Mouse (Mus musculus) kidney, postnatal 14 days (tissue): Measurements from ENCODE around the gene Gfod2.
A peak's percentile ranks its signal among the peaks of the same experiment; 100 is the strongest.

Source experiments
- DNase-seq: peaks from one replicate; pipeline ENCODE4 v3.0.0; 2022; ENCODE audit warnings: mixed read lengths

Gfod2 gene

GRCm38 (mm10) chr8:105754688-105755087 is 3.8 kb downstream of the Gfod2 start:
- no peak for DNase-seq

DNA sequence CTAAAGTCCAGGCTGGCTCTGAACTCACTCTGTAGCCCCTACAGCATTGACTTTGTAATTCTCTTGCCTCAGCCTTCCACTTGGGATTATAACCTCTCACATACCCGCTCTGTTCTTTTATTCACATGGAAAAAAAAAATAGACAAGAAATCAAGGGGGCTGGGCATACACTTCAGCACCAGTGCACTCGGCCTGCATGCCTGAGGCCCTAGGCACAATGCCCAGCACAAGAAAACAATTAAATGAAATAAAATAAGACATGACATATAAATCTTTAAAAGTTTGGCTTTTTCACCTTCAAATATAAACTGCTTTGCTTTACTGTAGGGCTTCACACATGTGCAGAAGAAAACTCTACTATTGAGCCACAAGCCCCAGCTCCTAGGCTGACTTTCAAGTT is 4.5 kb downstream of the Gfod2 start:
- DNase-seq, result no peak

DNA sequence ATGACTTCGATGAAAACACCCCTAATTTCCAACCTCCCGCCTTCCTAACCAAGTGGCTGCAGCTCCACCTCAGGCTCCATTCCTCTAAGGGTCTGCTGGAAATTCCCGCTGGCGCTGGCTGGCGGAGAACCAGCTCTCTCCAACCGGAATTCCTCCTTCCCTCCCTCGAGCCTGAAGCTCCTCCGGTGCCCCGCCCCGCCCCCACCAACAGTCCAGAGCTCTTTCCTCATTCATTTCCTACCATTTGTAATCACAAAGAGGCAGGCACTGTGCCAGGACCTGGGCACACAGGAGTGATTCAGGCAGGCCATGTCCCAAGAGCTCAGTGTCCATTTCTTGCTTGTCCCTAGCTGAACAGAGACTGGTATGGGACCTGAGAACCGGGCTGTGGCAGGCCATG is 7.9 kb downstream of the Gfod2 start:
- DNase-seq, result peak; percentile 90

DNA sequence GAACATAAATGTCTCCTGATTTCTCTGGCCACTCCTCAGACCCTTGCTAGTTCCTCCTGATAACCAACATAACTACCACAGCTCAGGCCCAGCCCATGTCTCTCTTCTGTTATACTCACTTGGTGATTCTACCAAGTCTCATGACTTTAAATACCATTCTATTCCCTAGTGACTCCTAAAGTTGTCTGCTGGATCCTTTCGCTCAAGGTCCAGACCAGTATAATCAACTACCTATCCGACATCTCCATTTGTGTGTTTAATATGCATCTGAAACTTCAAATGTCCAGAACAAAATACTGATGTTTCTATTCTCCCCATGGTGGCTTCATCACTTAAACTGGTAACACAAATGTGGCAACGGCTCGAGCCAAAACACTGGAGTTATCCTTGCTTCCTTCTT is 15.2 kb downstream of the Gfod2 start:
- no peak for DNase-seq

DNA sequence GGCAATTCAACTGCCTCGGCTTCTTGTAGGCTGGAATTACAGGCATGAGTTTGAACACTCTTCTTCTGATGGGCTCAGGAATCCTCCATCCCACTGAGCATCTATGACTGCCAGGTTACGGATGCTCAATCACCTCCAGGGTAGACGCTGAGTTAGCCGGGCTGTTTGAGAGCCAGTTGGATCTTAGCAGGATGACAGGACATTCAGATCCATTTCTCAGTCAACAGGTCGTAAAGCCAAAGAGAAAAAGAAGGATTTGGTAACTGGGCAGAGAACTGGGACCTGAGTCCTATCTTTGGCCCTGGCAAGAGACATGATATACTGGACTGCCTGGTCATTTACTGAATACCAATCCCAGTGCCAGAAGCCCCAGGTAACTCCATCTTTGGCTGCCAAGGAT is 19.2 kb downstream of the Gfod2 start:
- DNase-seq, result no peak

DNA sequence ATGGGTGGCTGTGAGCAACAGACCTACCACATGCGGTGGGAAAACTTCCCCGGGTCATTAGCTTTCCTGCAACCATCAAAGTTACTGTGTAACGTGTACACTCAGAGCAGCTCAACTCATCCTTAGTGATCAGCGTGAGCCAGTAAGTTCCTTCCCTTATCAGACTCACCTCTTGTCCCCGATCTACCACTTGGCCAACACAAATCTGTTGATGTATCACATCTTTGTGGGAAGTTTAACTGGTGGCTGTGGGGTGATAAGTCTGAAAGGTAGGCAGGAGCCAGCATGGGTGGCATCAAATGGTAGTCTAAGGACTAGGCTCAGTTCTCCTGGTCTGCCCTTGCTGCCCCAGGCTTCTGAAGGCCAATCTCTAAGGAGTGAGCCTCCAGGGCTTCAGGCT is 26.3 kb downstream of the Gfod2 start:
- no peak for DNase-seq

DNA sequence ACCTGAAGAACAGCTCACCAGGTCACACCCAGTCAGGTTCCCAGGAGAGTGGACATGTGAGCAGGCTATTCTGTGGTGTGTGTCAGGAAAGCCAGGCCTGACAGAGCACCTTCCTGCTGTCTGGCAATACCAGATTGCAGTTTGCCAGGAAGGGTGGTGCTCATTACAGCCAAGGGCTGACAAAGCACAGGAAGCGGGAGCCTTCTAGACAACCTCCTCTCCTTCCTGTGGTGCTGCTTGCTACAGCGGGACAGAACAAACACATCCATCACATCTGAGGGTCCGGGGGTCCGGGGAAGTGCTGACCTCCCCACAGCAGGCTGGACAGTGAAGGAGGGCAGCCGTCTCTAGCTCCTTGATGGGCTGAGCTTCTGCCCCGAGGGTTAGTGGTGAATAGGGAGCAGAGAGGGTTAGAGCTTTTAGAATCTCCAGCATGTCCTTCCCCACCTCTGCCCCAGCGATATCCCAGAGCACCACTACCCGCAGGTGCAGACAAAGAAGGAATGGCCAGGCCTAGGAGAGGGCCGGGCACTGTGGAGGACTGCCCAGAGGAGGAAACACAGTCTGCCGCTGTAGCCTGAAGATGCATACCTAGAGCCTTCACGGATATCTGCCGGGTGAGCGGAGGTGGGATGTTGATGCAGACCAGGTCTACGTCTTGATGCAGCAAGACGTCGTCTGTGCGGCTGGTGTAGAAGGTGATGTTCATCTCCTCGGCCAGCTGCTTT is 30.9 kb downstream of the Gfod2 start:
- DNase-seq, result peak; percentile 77

GRCm38 (mm10) chr8:105725726-105726125 is 32.7 kb downstream of the Gfod2 start:
- no peak for DNase-seq

GRCm38 (mm10) chr8:105722861-105723260 is 35.6 kb downstream of the Gfod2 start:
- DNase-seq, result no peak

- DNase-seq, result no peak
Observed at GRCm38 (mm10) chr8:105719637-105720036, 38.8 kb downstream of the Gfod2 start.

- no peak for DNase-seq
Observed at GRCm38 (mm10) chr8:105716302-105716945, 42.0 kb downstream of the Gfod2 start.

DNA sequence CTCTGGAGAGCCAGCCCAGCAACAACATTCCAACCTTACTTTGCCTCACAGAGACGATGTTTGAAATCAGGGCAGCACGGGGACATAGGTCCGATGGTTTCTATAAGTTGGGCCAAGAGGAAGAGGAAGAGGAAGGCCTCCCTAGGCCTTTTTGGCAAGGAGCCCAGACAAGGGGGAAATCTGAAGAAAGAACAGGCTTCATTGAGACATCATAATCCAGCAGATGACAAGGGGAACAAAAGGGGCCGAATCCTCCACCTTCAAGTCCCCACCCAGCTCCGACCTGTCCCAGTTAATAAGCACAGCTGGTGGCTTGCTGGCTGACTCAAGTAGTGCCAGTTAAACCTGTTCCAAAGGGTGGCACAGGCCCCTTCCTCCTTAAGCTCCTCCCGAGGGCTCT is 43.4 kb downstream of the Gfod2 start:
- peak; percentile 43 for DNase-seq

DNA sequence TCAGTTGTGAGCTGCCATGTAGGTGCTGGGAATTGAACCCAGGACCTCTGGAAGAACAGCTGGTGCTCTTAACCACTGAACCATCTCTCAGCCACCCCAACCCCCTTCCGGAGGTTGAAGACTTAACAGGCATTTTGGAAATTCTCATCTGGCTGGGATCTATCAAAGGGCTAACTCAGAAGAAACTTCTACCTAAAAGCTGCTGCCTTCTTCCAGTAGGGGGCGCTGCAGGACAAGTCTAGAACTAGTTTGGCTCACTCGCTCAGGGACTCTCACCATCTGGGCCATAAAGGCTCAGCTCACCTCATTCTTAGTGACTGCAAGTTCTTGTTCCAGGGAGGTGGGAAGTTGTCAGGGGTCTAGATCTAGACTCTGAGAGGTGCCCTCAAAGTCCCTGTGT is 44.3 kb downstream of the Gfod2 start:
- peak; percentile 91 for DNase-seq

DNA sequence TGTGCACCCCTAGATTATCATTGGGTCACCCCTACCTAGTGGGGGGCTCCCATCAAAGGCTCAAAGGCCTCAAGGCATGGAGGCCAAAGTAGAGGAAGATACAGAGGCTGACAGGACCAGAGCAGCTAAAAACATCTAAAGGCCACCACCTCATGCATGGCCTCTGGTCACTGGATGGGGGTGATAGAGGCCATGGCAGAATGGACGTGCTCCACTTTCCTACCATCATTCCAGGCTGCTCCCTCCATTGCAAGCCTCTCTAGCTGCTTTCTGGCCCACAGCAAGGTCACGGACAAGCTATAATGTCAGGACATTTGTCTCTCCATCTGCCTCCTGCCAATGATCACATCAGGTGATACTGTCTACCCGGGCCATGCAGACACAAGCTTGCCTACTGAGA is 46.2 kb downstream of the Gfod2 start:
- DNase-seq, result no peak

GRCm38 (mm10) chr8:105709317-105709716 is 49.1 kb downstream of the Gfod2 start:
- DNase-seq, result no peak

- no peak for DNase-seq
Observed at GRCm38 (mm10) chr8:105708675-105709074, 49.8 kb downstream of the Gfod2 start.

- peak; percentile 93 for DNase-seq
Observed at GRCm38 (mm10) chr8:105707498-105708403, 50.7 kb downstream of the Gfod2 start, which contains the start of the genes 4933405L10Rik and Enkd1. TSS of gene 4933405L10Rik (plus strand) at chr8:105707655. TSS of gene Enkd1 (minus strand) at chr8:105708210.

DNA sequence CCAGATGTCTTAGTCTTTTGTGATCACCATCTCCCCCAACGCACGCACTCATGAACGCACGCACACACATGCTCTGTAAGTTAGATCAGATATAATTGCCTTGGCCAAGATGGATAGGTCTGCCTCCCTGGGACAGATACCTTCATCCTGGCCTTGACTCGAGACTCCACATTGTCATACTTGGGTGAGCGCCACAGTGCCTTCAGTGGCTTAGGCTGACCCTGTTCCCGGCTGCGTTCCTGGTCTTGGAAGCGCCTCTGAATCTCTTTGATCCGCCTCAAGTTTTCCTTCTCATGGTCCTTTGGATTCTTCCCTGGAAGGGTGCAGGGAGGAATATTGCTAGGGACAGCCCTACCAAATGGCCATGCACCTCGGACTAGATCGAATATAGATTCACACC is 52.0 kb downstream of the Gfod2 start:
- no peak for DNase-seq

DNA sequence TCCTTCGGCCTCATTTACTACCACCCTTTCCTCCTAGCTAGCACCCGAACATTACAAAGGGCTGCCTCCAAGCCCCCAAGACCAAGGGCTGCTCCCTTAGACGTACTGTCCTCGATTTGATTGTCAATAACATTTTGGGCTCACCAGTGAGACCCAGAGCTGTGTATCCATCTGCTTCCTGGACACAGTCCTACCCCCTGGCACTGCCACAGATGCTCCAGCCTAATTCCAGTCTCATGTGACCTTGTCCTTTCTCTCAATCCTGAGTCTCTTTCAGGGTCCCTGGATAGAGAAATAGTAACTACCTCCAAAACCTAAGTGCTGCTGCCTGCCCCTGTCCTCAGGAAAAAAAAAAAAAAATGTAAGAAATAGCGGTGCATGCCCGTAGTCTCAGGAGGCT is 53.5 kb downstream of the Gfod2 start:
- no peak for DNase-seq

DNA sequence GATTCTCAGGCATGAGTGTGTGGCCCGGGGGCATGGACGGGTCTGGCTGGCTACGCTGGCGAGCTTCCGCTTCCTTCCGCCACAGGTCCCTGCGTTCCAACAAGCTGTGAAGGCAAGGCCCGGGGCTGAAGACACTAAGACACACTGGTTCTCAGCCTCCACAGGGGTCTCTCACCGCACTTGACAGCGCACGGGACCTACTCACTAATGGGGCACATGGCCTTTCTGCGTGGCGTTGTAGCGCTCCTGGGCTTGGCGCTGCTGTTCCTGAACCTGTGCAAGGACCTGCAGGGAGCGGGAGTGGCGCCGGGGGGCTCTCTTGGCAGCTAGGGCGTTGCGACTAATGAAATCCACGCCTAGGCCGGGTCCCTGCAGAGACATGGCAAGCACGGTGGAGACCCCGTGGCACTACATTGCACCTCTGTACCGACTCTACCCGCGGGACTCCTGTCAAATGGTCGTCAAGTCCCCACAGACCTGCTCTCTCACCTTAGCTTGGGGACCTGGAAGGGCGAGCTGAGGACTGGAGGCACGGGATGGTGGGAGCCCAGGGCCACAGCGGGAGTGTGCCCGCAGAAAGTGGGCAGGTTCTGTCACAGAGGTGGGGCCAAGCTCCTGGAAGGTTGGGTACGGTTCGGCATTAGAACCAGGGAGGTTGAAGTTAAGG is 54.2 kb downstream of the Gfod2 start:
- no peak for DNase-seq

DNA sequence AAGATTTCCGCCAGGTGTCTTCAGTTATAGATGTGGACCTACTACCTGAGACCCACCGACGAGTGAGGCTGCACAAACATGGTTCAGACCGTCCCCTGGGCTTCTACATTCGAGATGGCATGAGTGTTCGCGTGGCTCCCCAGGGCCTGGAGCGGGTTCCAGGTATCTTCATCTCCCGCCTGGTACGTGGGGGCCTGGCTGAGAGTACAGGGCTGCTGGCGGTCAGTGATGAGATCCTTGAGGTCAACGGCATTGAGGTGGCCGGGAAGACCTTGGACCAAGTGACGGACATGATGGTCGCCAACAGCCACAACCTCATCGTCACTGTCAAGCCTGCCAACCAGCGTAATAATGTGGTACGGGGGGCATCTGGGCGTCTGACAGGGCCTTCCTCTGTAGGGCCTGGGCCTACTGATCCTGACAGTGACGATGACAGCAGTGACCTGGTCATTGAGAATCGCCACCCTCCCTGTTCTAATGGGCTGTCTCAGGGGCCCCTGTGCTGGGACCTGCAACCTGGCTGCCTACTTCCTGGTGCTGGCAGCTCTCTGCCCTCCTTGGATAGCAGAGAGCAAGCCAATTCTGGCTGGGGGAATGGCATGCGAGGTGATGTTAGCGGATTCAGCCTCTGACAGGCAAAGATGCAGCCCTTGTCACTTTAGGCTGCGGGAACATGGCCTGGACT is 55.6 kb downstream of the Gfod2 start:
- no peak for DNase-seq

DNA sequence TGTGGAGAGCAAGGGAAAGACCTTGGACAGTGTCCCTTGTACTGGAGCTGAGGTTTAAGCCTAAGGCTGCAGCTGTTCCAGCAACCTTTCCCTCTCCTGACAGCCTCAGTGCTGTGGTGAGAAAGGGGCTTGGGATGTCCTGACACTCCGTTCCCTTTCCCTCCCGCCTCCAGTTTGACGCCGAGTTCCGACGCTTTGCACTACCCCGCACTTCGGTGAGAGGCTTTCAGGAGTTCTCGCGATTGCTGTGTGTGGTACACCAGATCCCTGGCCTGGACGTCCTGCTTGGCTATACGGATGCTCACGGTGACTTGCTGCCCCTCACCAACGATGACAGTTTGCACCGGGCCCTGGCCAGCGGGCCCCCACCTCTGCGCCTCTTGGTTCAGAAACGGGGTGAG is 56.5 kb downstream of the Gfod2 start:
- DNase-seq, result no peak
